Mouse (Mus musculus) left cerebral cortex, postnatal 4 days (tissue): ENCODE measurements around the gene 4930444G20Rik. TPM values are rescaled to one million over a fixed set of nuclear protein-coding genes. Genes with fewer than 3 reads are reported as not detected.
A peak's percentile ranks its signal among the peaks of the same experiment; 100 is the strongest.
"Not testable (repeated sequence)": the region's sequence is repeated elsewhere in the genome, so short reads cannot be mapped to it uniquely, and the experiment has no call there.

Experiments used
- DNase-seq: peaks from one replicate; pipeline ENCODE4 v3.0.0-alpha.2; 2022
- intact Hi-C: fragments of 180-260 bp; cut with DNase I; formaldehyde crosslinking; loops from one replicate; pipeline ENCODE4 v1.15.1; 2025
- total RNA-seq, 2 experiments: library from RNA; stranded (reverse); gene quantifications; 2 replicates each; pipeline ENCODE4 v1.2.3; 2021

4930444G20Rik gene
- total RNA-seq: not detected

GRCm38 (mm10) chr10:22067979-22068378 lies at the start of gene 4930444G20Rik:
Gene 4930444G20Rik (minus strand): TSS chr10:22068079.
- intact Hi-C loops, DNase-seq: not testable (repeated sequence)

GRCm38 (mm10) chr10:22074531-22074930 lies 6.7 kb upstream of the 4930444G20Rik start:
- no peak for DNase-seq
- intact Hi-C loops: no loop called here

DNA sequence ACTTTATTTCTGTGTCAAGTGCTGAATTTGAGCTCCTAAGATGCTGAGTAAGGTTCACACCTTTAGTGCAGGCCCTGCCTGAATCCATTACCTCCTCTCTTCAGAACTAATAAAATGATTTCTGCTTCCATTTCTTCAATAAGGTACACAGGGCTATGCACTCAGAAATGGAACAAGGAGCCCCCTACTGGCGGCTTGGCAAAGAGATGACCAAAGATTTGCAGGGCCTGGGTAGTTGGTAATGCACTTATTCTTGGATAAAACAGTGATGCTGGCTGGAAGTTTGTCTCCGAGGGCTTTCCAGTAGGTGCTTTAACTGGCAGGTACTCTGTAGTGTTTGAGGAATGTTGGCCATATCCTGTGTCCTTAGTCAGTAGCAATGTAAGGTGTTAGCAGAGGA lies 4.9 kb upstream of the 4930444G20Rik start:
- intact Hi-C loops: no loop called here
- DNase-seq: no peak

- intact Hi-C loops: no loop called here
- DNase-seq: no peak
These were observed 2.7 kb upstream of the 4930444G20Rik start for GRCm38 (mm10) chr10:22070576-22070975.

DNA sequence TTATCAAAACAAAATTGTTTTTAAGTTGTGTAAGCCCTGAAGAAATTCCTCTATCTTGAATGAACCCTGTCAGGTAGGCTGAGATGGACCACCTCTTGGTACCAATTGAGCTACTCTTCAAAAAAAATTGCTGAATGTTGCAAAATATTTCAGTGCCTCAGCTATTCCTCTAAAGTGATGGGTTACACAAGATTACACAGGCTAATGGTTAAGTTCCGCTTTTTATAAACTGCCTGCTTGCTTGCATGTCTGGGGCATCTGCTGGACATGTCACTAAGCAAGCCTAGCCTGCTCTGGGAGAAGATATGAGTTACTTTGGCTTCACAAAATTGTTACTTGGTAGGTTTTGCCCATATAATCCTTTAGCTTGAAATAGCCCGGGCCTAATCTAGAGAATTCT lies 2.3 kb upstream of the 4930444G20Rik start:
- no peak for DNase-seq
- intact Hi-C loops: no loop called here

GRCm38 (mm10) chr10:22059415-22059814 lies 8.5 kb downstream of the 4930444G20Rik start:
- DNase-seq: no peak
- intact Hi-C loops: no loop called here

GRCm38 (mm10) chr10:22059026-22059325 lies 8.9 kb downstream of the 4930444G20Rik start:
- intact Hi-C loops: no loop called here
- DNase-seq: no peak

DNA sequence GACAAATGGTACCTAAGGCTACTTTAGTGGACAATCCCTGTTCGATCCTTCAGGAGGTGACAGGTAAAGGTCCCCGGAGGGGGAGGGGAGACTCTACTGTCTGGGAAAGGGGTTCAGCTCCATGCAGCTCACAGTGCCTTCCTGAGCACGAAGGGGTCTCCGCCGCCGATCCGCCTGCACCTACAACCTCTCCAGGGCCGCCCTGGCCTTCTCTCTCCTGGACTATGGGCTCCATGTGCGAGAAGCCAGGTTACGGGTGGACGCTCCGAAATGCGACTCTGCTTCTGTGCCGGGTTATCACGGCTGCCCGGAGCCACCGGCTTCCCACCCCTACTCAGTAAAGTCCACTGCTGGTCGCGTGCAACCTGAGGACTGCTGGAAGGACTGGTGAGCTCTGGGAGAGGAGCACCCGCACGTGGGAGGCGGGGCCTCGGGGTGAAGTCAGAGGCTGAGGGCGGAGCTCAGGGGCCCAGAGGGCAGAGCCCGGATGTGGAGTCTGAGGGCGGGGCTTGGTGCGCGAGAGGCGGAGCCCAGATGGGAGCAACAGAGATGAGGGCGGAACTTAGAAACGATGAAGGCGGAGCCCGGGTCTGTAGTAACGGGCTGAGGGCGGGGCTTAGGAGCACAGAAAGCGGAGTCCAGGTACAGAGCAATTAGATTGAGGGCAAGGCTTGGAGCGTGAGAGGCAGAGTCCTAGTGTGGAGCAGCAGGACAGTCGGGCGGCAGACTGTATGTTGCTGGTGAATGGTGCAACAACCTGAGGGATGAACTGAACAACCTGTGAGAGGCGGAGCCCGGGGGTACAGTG lies 9.5 kb downstream of the 4930444G20Rik start:
- intact Hi-C loops: no loop called here

DNA sequence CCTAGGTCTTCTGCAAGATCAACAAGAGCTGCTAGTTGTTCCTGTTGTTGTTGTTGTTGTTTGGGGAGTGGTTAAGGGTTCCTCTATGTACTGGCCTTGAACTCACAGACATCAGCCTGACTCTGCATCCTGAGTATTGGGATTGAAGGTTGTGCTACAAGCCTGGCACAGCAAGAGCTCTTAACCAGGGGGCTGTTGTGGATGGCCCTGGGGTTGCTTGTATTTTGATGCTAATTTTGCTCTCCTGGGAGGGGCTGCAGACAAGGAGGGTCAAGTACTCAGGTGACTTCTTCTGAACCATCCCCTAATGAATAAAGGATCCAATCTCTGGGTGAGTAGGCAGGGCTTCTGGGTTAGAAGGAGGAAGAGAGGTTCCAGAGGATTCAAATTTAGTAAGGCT lies 12.6 kb downstream of the 4930444G20Rik start:
- intact Hi-C loops: no loop called here
- no peak for DNase-seq

More for the DNA sequence above, 9.5 kb downstream of the 4930444G20Rik start:
- peak; percentile 93 for DNase-seq

GRCm38 (mm10) chr10:22036256-22036655 lies 31.6 kb downstream of the 4930444G20Rik start:
- intact Hi-C loops: loop anchor here (10.0 kb wide), 2 partner anchors 119 to 539 kb away; partner anchors contain the start of genes H60b and Raet1e
- DNase-seq: peak; percentile 41

DNA sequence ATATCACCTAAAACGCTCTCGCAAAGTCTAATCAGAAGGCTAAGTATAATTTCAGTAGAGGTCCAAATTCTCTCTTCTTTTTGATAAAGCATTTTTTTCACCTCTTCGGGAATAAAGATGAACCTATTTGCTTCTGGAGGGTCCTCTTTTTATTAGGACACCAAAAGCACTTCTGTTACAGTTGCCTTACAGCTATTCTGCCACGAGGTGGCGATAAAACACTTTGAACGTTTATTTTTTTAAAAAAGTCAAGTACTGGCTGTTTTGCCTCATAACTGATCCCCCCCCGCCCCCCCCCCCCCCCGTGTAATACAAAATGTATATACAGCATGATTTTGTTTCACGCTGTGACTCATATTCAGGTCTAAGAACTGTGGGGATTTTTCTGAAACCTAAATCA lies 33.6 kb downstream of the 4930444G20Rik start:
- no peak for DNase-seq
- intact Hi-C loops: loop anchor here (2.0 to 10.0 kb wide), 3 partner anchors 120 to 540 kb away; partner anchors contain the start of genes H60b and Raet1e

DNA sequence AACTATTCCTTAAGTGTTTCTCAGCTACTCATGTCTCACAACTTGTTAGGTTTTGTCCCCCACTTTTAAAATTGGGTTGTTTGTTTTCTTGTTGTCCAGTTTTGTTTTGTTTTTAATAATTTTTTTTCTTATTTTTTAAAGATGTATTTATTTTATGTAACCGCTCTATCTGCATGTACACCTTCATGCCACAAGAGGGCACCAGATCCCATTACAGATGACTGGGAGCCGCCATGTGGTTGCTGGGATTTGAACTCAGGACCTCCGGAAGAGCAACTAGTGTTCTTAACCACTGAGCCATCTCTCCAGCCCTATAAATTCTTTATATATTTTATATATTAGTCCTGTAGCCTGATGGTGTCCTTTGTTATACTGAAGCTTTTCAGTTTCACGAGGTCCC lies 49.3 kb downstream of the 4930444G20Rik start:
- DNase-seq: no peak
- intact Hi-C loops: no loop called here

DNA sequence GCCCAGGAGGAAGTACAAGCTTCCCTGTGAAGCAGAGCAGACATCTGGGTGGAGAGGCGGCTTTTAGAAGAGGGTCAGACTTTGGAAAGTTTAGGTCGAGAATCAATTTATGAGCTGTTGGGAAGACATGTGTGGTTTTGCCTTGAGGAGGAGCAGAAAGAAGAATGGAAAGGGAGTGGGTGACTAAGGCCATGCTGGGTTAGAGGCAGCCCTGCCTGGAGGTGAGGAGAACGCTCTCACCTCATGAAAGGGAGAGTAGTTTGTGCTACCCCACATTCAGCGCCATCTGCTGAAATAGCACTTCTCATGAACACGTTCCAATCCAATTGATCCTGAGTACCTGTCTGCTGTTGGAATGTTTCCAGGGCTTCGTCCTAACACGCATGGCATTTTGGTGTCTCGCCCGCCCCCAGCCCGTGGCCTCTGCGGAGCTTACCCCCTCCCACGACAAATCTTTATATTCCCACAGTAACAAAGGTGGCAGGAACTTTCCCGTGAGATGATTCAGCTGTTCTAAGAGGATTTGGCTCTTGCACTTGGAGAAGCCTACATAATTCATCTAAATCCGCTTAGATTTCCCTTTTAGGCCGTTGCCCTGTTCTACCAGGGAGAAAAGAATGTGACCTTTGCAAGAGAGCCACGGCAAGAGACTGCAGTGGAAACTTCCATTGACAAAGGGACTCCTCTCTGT lies 50.3 kb downstream of the 4930444G20Rik start:
- DNase-seq: no peak
- intact Hi-C loops: no loop called here

Other genes with a start within 250 kb of the 4930444G20Rik start
- gene Sgk1, start 185.9 kb downstream of the 4930444G20Rik start, total RNA-seq: 10 to 100 TPM; 70.3 to 86.9 TPM
- 1 to 10 TPM in 1 of 2 experiments, under 1 TPM in 1; 0.77 to 2.1 TPM for gene E030030I06Rik, start 81.2 kb upstream of the 4930444G20Rik start, total RNA-seq
- under 1 TPM; 0.42 to 0.44 TPM for gene Raet1e, start 90.5 kb upstream of the 4930444G20Rik start, total RNA-seq
- under 1 TPM; 0.34 to 0.36 TPM for gene H60b, start 90.5 kb upstream of the 4930444G20Rik start, total RNA-seq